Mouse (Mus musculus) kidney, adult 2 months (tissue): Measurements from ENCODE around the gene Sdk1. TPM values are rescaled to one million over a fixed set of nuclear protein-coding genes. Genes with fewer than 3 reads are reported as not detected.

Source experiments
- DNase-seq: peaks from one replicate; pipeline ENCODE4 v3.0.0; 2021
- H3K27ac ChIP-seq: fragments of 200-500 bp; 2 replicates; pipeline ENCODE4 v1.5.1; 2012; ENCODE audit warnings: low read depth, low read length, control low read depth, inconsistent platforms; ENCODE audit not compliant: insufficient read depth
- H3K27me3 ChIP-seq: fragments of 200-500 bp; replicated peaks from 2 replicates; pipeline ENCODE4 v1.6.1; 2012; ENCODE audit warnings: mild to moderate bottlenecking, moderate library complexity, low read length, inconsistent platforms; ENCODE audit not compliant: control insufficient read depth, insufficient read depth
- H3K36me3 ChIP-seq: fragments of 200-500 bp; 2 replicates; pipeline ENCODE4 v1.6.1; 2012; ENCODE audit warnings: mild to moderate bottlenecking, moderate library complexity, low read length, inconsistent platforms; ENCODE audit not compliant: control insufficient read depth, insufficient read depth
- H3K4me1 ChIP-seq: fragments of 200-500 bp; 2 replicates; pipeline ENCODE4 v1.6.1; 2011; ENCODE audit warnings: low read length; ENCODE audit not compliant: control insufficient read depth, insufficient read depth
- H3K4me3 ChIP-seq: fragments of 200-500 bp; 2 replicates; pipeline ENCODE4 v1.5.1; 2011; ENCODE audit warnings: mild to moderate bottlenecking, low read depth, low read length, control low read depth; ENCODE audit not compliant: insufficient read depth
- CTCF ChIP-seq: fragments of 200-500 bp; conservative IDR thresholded peaks from 2 replicates; pipeline ENCODE4 v1.5.1; 2011; ENCODE audit warnings: low read depth, mild to moderate bottlenecking, control low read depth, low read length, moderate library complexity, mixed read lengths; ENCODE audit not compliant: insufficient read depth, insufficient read length
- POLR2A ChIP-seq: fragments of 200-500 bp; IDR thresholded peaks from one replicate; pipeline ENCODE4 v1.6.1; 2011; ENCODE audit warnings: low read depth, low read length, control low read depth
- WGBS: fragments of 180-500 bp; shearing (Covaris S2); methylation state at CpG from one replicate; pipeline ENCODE4 v1.1.7; 2018; 5-methylcytosine and 5-hydroxymethylcytosine counted together
- polyA plus RNA-seq: library from polyadenylated mRNA; depleted of rRNA; stranded (reverse); fragments of >200 nt; gene quantifications from 2 replicates; pipeline ENCODE4 v1.2.3, GENCODE M21; 2012

Sdk1 gene
- polyA plus RNA-seq, 1 experiment: 0.63 TPM

- Histone ChIP-seq H3K36me3 (no peaks in the 10 kb centered on the region), H3K27me3 (no peaks in the 10 kb centered on the region), H3K27ac (no peak overlapping the region), H3K4me3 (no peak overlapping the region), H3K4me1 (no peaks in the 10 kb centered on the region)
- WGBS: 72% methylated on average over 8 of the region's 8 CpGs
- TF ChIP-seq POLR2A (no peak), CTCF (no peak)
- DNase-seq: no peak
Observed at GRCm38 (mm10) chr5:142178164-142178563, 936.9 kb downstream of the Sdk1 start.

- H3K27me3 ChIP-seq: no peaks in the 10 kb centered on the region
- H3K27ac ChIP-seq: no peak overlapping the region
- no peak for DNase-seq
- H3K4me1 ChIP-seq: no peaks in the 10 kb centered on the region
- TF ChIP-seq POLR2A (no peak), CTCF (no peak)
- H3K36me3 ChIP-seq: no peaks in the 10 kb centered on the region
- 69% methylated on average over 11 of the region's 11 CpGs for WGBS
- H3K4me3 ChIP-seq: no peak overlapping the region
Observed at GRCm38 (mm10) chr5:142179304-142179703, 938.0 kb downstream of the Sdk1 start.

GRCm38 (mm10) chr5:142181862-142182261, 940.6 kb downstream of the Sdk1 start:
- Histone ChIP-seq H3K4me3 (no peak overlapping the region), H3K27ac (no peak overlapping the region), H3K36me3 (no peaks in the 10 kb centered on the region), H3K4me1 (no peaks in the 10 kb centered on the region), H3K27me3 (no peaks in the 10 kb centered on the region)
- peak; percentile 60 for DNase-seq
- WGBS: 41% methylated on average over 14 of the region's 14 CpGs
- TF ChIP-seq CTCF (no peak), POLR2A (no peak)

DNA sequence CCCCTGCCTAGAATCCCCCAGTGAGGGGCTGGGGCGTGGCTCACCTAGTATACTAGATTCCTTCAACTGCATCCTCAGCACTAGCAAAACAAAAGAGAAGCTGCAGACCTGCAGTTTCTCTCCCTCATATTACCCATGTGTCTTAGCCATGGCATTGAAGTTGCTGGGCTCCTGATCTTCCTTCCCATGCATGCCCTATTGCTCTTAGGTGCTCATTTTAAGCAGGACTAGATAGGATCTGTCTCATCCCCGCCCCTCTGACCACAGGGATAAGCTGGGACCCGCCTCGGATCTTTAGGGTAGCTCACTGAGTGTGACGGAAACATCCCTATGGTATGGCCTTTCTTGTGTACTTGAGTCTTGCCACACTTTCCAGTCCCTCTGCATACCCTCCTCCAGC, 947.5 kb downstream of the Sdk1 start:
- DNase-seq: no peak
- Histone ChIP-seq H3K4me3 (no peak overlapping the region), H3K27ac (no peak overlapping the region), H3K4me1 (no peaks in the 10 kb centered on the region), H3K27me3 (no peaks in the 10 kb centered on the region), H3K36me3 (no peaks in the 10 kb centered on the region)
- no peak for TF ChIP-seq POLR2A
- no peak for TF ChIP-seq CTCF
- WGBS: 91% methylated on average over 5 of the region's 5 CpGs

- DNase-seq: peak; percentile 9
- Histone ChIP-seq H3K27me3 (no peaks in the 10 kb centered on the region), H3K4me1 (no peaks in the 10 kb centered on the region), H3K36me3 (no peaks in the 10 kb centered on the region), H3K4me3 (no peak overlapping the region), H3K27ac (no peak overlapping the region)
- TF ChIP-seq POLR2A: no peak
- TF ChIP-seq CTCF: peak; percentile 40; the same call in 1 of the 2 replicates
Observed at GRCm38 (mm10) chr5:142209911-142210310, 968.6 kb downstream of the Sdk1 start.

- Histone ChIP-seq H3K27ac (no peak overlapping the region), H3K4me1 (no peaks in the 10 kb centered on the region), H3K36me3 (no peaks in the 10 kb centered on the region), H3K27me3 (no peaks in the 10 kb centered on the region), H3K4me3 (no peak overlapping the region)
- DNase-seq: no peak
- WGBS: 80% methylated on average over 11 of the region's 11 CpGs
- TF ChIP-seq POLR2A: no peak
- TF ChIP-seq CTCF: no peak
Observed at GRCm38 (mm10) chr5:142212252-142212651, 971.0 kb downstream of the Sdk1 start.

DNA sequence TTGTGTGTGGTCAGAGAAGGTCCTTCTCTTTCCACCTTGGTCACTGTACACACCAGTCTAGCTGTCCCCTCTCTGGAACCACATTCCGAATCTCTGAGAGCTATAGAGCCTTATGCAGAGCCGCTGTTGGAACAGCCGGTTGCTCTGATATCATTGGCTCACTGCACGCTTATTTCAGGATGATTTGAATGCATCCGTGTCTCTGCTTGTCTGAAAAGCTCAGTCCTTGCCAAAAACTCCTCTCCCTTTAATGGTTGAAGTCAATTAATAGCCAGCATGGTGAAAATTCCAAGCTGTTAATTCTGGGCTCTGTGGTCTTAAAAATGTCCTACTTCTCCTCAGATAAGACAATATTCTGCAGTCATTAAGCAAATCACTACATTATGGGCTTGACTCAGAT, 974.7 kb downstream of the Sdk1 start:
- WGBS: 49% methylated on average over 5 of the region's 5 CpGs

GRCm38 (mm10) chr5:142220851-142221503, 979.7 kb downstream of the Sdk1 start:
- Histone ChIP-seq H3K4me3 (no peak overlapping the region), H3K27me3 (no peaks in the 10 kb centered on the region), H3K27ac (no peak overlapping the region), H3K4me1 (no peaks in the 10 kb centered on the region), H3K36me3 (no peaks in the 10 kb centered on the region)
- TF ChIP-seq POLR2A (no peak), CTCF (peak; percentile 43)
- whole genome bisulfite sequencing: 91% methylated on average over 12 of the region's 12 CpGs
- DNase-seq: peak; percentile 16

More for the DNA sequence above, 974.7 kb downstream of the Sdk1 start:
- Histone ChIP-seq H3K4me1 (no peaks in the 10 kb centered on the region), H3K27ac (no peak overlapping the region), H3K36me3 (no peaks in the 10 kb centered on the region), H3K27me3 (no peaks in the 10 kb centered on the region), H3K4me3 (no peak overlapping the region)
- peak; percentile 11 for DNase-seq
- TF ChIP-seq CTCF (no peak), POLR2A (no peak)
